Mouse (Mus musculus) cortical plate, adult 2 months (tissue): ENCODE results near the gene Meox1.

Source experiments
- CTCF ChIP-seq: fragments of 200-500 bp; IDR thresholded peaks from 2 replicates; pipeline ENCODE4 v1.5.1; 2011; ENCODE audit warnings: mild to moderate bottlenecking, control low read depth, low read length; ENCODE audit not compliant: insufficient read depth; ENCODE audit errors: extremely low read depth
- POLR2A ChIP-seq: fragments of 200-500 bp; IDR thresholded peaks from 2 replicates; pipeline ENCODE4 v1.6.1; 2011; ENCODE audit warnings: mild to moderate bottlenecking, low read length, control low read depth; ENCODE audit not compliant: insufficient read depth; ENCODE audit errors: extremely low read depth

- no peak for TF ChIP-seq POLR2A
- no peak for TF ChIP-seq CTCF
These were observed 14.6 kb upstream of the Meox1 start for GRCm38 (mm10) chr11:101908777-101909176.
